Mouse (Mus musculus): Measurements from ENCODE around the gene Slc7a8.

DNA sequence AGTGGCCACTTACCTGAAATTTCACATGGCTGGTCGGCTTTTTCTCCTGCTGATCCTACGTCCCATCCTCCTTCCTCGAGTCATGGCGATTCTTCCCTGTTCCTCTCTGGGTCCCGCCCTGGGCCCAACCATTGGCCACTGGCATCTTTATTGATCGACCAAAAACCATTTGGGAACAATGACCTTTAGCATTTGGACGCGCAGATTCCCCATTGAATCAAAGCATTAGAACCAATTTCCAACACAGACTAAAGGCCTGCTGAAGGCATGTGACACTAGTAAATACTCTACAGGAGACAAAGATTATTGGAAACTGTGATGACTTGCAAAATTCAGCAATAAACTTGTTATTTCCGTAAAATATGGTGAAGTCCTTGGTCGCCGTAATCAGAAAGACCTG is 61.7 kb downstream of the Slc7a8 start:
- no peak for TF ChIP-seq CTCF (IDR thresholded peaks at IDR 0.05; ENCODE audit: low read depth, low read length)
- TF ChIP-seq GATA1 (IDR thresholded peaks at IDR 0.05; ENCODE audit: borderline replicate concordance, low read length): no peak
- TF ChIP-seq POLR2AphosphoS5 (IDR thresholded peaks at IDR 0.05; ENCODE audit: insufficient replicate concordance, low read depth, low read length): no peak

Measured in G1E (cell line).